Mouse (Mus musculus) spleen, adult 2 months (tissue): ENCODE results near the gene Hmga1b. TPM values are rescaled to one million over a fixed set of nuclear protein-coding genes. Genes with fewer than 3 reads are reported as not detected.
"Not testable (repeated sequence)": the region's sequence is repeated elsewhere in the genome, so short reads cannot be mapped to it uniquely, and the experiment has no call there.

ENCODE experiments used
- DNase-seq, 2 experiments: peaks; one replicate each; pipeline versions ENCODE4 v3.0.0 to v3.0.0-alpha.2; 2012 to 2021; ENCODE audit warnings: low spot score in 2 of 2, low read depth in 1 of 2
- H3K27ac ChIP-seq: fragments of 200-500 bp; 2 replicates; pipeline ENCODE4 v1.5.1; 2012; ENCODE audit warnings: low read length, inconsistent platforms; ENCODE audit not compliant: insufficient read depth
- H3K27me3 ChIP-seq: fragments of 200-500 bp; 2 replicates; pipeline ENCODE4 v1.6.1; 2012; ENCODE audit warnings: mild to moderate bottlenecking, moderate library complexity, low read length, inconsistent platforms; ENCODE audit not compliant: control insufficient read depth, insufficient read depth
- H3K36me3 ChIP-seq: fragments of 200-500 bp; 2 replicates; pipeline ENCODE4 v1.6.1; 2012; ENCODE audit warnings: mild to moderate bottlenecking, low read length, inconsistent platforms; ENCODE audit not compliant: control insufficient read depth, insufficient read depth
- H3K4me1 ChIP-seq: fragments of 200-500 bp; 2 replicates; pipeline ENCODE4 v1.6.1; 2011; ENCODE audit warnings: inconsistent platforms; ENCODE audit not compliant: control insufficient read depth, insufficient read depth, insufficient read length
- H3K4me3 ChIP-seq: fragments of 200-500 bp; 2 replicates; pipeline ENCODE4 v1.5.1; 2011; ENCODE audit warnings: mild to moderate bottlenecking, inconsistent platforms; ENCODE audit not compliant: insufficient read depth, insufficient read length; ENCODE audit errors: extremely low read depth
- CTCF ChIP-seq: fragments of 200-500 bp; IDR thresholded peaks from 2 replicates; pipeline ENCODE4 v1.5.1; 2011; ENCODE audit warnings: mild to moderate bottlenecking, inconsistent platforms; ENCODE audit not compliant: insufficient read depth, insufficient read length, insufficient replicate concordance; ENCODE audit errors: extremely low read depth
- POLR2A ChIP-seq: fragments of 200-500 bp; IDR thresholded peaks from 2 replicates; pipeline ENCODE4 v1.6.1; 2011; ENCODE audit warnings: low read depth, low read length, inconsistent platforms
- WGBS: fragments of 180-500 bp; shearing (Covaris S2); methylation state at CpG from one replicate; pipeline ENCODE4 v1.1.7; 2018; 5-methylcytosine and 5-hydroxymethylcytosine counted together
- polyA plus RNA-seq: library from polyadenylated mRNA; depleted of rRNA; stranded (reverse); fragments of >200 nt; gene quantifications from 2 replicates; pipeline ENCODE4 v1.2.3, GENCODE M21; 2012; rRNA removed

Hmga1b gene
- polyA plus RNA-seq: 0.67 and 0.84 TPM in 2 replicates

DNA sequence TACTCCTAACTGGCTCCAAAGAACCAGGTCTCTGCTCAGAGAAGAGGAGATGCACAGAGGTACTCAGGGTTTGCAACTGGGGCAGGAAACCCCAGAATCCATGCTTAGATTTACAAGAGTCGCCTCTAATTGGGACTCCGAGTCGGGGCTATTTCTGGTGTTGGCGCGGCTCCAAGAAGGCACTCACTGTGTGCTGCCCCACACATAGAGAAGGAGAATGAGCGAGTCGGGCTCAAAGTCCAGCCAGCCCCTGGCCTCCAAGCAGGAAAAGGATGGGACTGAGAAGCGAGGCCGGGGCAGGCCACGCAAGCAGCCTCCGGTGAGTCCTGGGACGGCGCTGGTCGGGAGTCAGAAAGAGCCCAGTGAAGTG lies at the start of gene Hmga1b:
Gene Hmga1b, plus strand, starts transcription at position 123 of the 370 bp plus-strand sequence.
- not testable (repeated sequence) for H3K36me3 ChIP-seq, H3K27ac ChIP-seq, DNase-seq, H3K27me3 ChIP-seq, H3K4me3 ChIP-seq, H3K4me1 ChIP-seq
- 30% methylated on average over 14 of the region's 14 CpGs for WGBS

DNA sequence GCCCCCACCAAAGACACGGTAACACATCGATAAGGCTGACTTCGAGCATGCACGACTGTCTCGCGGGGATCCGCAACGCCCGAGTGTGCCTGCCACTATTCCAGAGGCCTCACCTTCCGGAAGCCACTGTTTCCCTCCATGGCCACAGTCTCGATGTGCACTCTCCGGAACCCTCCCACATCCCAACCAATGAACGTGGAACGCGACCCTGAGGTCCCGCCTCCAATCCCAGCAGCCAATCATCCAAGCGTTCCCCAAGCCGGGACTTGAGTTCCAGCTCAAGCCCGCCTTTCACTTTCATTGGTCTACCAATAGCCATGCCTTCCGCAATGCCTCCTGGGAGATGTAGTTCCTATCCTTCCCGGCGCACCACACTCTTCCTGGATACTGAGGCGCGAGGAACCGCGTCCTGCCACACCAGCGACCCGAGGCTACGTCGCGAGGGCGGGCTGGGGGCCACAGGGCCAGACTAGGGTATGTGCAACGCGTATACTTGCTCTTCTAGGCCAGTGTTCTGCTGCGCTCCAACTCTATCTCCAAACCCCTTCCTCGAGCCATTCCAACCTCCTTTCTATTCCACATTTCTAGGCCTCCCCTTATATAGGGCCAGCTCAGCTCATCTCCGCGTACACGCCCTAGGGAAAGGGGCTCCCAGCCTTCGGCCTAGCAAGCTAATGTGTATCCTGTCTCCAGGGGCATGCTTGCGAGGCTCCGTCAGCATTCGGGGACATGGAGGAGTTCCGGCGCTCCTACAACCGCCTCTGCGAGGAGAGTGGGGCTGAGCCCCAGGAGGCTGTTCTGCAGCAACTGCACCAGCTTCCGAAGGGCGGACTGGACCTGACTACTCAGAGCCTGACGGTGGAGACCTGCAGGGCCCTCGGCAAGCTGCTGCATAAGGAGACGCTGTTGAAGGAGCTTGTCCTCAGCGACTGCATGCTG lies 48.7 kb upstream of the Hmga1b start, which contains the start of the genes Cenpx and Lrrc45:
Gene Cenpx, minus strand, starts transcription at position 159 of the 939 bp plus-strand sequence.
Gene Lrrc45, plus strand, starts transcription at position 346 of the 939 bp plus-strand sequence.
- Histone ChIP-seq H3K27ac (peak within 1 kb of the TSS; percentile 30), H3K36me3 (peaks cover 5% of the 10 kb centered on the region; the same call in 1 of the 2 replicates), H3K4me3 (peak within 1 kb of the TSS; percentile 81), H3K4me1 (peaks cover 4% of the 10 kb centered on the region; the same call in 1 of the 2 replicates), H3K27me3 (no peaks in the 10 kb centered on the region)
- TF ChIP-seq CTCF: no peak
- TF ChIP-seq POLR2A: peak; percentile 30
- 1% methylated on average over 53 of the region's 53 CpGs for WGBS
- DNase-seq: peak; percentile 91 to 96

DNA sequence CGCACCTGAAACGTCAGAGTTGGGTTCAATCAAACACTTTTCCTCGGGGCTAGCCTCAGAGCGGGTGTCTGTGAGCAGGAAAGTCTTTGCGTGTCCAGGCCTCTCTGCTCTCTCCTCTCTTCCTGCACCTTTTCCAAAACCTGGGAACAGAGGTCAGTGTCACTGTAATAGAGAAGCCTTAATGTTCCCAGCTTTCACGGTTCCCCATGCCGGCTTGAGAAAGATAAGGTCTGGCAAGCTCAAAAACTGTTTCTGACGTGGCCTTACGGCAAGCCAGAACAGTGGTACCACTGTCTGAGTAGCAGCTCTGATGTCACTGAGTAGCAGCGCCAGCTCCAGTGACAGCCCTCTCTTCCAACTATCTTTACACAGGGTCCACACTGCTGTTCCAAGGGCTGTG lies 48.0 kb upstream of the Hmga1b start:
- Histone ChIP-seq H3K27ac (no peak overlapping the region), H3K36me3 (peaks cover 3% of the 10 kb centered on the region; the same call in 1 of the 2 replicates), H3K27me3 (no peaks in the 10 kb centered on the region), H3K4me1 (peaks cover 4% of the 10 kb centered on the region; the same call in 1 of the 2 replicates), H3K4me3 (peak overlapping the region; percentile 77; the same call in 1 of the 2 replicates)
- no peak for DNase-seq
- WGBS: 52% methylated on average over 10 of the region's 10 CpGs
- TF ChIP-seq POLR2A (no peak), CTCF (no peak)

DNA sequence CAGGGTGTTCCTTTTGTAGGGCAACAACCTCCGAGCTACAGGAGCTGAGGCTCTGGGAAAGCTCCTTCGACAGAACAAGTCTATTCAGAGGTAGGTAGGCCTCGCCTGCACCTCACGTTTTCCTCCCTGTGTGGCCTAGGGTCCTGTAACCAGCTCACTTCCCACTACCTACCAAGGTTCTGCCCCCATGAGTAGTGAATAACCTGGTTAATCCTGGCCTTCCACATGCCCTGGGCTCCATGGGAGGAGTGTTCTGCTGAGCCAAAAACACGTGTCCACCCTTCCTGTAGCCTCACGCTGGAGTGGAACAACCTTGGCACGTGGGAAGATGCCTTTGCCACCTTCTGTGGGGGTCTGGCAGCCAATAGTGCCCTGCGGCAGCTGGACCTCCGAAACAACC lies 47.5 kb upstream of the Hmga1b start:
- WGBS: 93% methylated on average over 9 of the region's 9 CpGs
- H3K4me1 ChIP-seq: peaks cover 4% of the 10 kb centered on the region; the same call in 1 of the 2 replicates
- peaks cover 3% of the 10 kb centered on the region; the same call in 1 of the 2 replicates for H3K36me3 ChIP-seq

DNA sequence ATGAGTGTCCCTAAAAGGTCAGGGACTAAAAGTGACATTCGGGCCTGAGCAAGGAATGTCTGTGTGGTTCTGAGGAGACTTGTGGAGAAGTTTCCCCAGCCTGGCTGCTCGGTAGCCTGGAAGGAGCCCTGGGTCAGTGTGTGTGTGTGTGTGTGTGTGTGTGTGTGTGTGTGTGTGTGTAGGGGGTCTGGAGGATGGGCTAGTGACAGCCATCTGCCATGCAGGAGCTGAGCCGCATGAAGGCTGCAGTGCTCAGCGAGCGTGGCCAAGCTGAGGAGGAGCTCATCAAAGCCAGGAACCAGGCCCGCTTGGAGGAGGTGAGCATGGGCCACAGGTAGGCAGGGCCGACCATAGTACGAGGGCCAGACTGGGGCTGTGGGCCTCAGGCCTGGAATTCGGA lies 43.4 kb upstream of the Hmga1b start:
- 97% methylated on average over 9 of the region's 9 CpGs for WGBS
- H3K27me3 ChIP-seq: peaks cover 13% of the 10 kb centered on the region
- no peak for TF ChIP-seq POLR2A
- no peak for TF ChIP-seq CTCF
- peaks cover 3% of the 10 kb centered on the region; the same call in 1 of the 2 replicates for H3K36me3 ChIP-seq
- no peak for DNase-seq
- H3K27ac ChIP-seq: no peak overlapping the region
- H3K4me3 ChIP-seq: no peak overlapping the region
- peaks cover 13% of the 10 kb centered on the region for H3K4me1 ChIP-seq

More for the DNA sequence above, 47.5 kb upstream of the Hmga1b start:
- DNase-seq: no peak
- H3K27ac ChIP-seq: no peak overlapping the region
- no peaks in the 10 kb centered on the region for H3K27me3 ChIP-seq
- TF ChIP-seq CTCF: no peak
- H3K4me3 ChIP-seq: no peak overlapping the region

DNA sequence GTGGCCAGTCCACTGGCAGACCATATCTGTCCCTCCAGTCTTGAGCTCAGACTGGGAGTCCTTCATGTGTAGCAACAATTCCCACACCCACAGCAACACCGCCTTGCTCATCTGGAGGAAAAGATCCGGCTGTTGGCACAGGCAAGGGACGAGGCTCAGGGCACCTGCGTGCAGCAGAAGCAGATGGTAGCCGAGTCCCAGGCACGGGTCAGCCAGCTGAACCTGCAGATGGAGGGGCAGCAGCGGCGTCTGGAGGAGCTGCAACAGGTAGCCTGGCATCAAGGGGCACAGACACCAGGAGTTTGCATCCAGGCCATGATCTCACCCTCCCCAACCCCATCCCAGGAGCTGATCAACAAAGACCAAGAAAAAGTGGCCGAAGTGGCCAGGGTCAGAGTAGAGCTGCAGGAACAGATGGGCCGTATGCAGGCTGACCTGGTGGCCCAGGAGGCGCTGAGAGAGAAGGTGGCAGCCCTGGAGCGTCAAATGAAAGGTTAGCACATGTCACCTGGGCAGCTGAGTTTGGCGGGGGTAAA lies 42.7 kb upstream of the Hmga1b start:
- Histone ChIP-seq H3K36me3 (peaks cover 3% of the 10 kb centered on the region; the same call in 1 of the 2 replicates), H3K27ac (no peak overlapping the region), H3K4me1 (peaks cover 11% of the 10 kb centered on the region), H3K4me3 (no peak overlapping the region), H3K27me3 (peaks cover 13% of the 10 kb centered on the region)
- no peak for DNase-seq
- TF ChIP-seq CTCF: no peak
- no peak for TF ChIP-seq POLR2A
- WGBS: 90% methylated on average over 13 of the region's 13 CpGs
